Mouse (Mus musculus): Measurements from ENCODE around the gene Srsf1.

DNA sequence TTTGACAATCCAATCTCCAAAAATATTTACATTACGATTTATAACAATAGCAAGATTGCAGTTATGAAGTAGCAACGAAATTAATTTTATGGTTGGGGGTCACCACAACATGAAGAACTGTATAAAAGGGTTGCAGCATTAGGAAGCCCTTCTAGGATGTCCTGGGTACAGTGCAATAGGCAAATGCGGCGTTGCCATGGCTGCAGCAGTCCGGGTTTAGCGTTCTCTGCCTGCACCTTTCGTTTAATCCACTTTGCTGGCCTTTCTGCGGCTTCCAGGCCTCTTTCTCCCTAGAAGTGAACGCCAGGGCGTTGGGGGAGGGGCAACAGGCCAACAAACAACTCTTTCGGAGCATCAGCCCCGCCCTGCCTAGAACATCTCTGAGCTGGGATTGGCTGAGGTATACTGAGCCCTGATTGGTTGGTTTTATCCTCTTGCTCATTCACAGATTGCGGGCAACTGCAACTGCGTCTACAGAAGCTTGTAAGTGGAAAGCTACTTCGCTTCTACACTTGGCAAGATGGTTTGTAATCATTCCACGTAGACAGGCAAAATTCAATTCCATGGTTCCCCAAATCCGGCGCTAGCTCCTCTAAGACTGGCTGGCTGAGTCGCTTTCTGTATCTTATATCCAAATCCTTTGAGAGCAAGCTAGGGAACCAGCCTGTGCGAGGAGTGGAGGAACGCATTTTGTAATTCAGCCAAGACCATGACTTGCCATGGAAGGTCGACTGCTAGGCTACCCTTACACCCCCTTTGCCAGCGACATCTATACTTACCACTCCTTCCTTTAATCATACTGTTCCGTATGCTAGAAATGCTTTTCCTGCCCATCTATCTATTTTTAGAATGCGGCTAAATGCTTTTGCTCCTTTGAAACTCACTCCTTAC lies 39.8 kb downstream of the Srsf1 start:
- TF ChIP-seq CTCF (IDR thresholded peaks at IDR 0.05) (no peak), EP300 (IDR thresholded peaks at IDR 0.05) (no peak)
